Mouse (Mus musculus) fibroblast of lung, adult 2 months (primary cell): ENCODE data around the gene Cox11.

Experiments used
- DNase-seq: peaks from one replicate; pipeline ENCODE4 v3.0.0-alpha.2; 2011; ENCODE audit warnings: low read depth

Gene Cox11

DNA sequence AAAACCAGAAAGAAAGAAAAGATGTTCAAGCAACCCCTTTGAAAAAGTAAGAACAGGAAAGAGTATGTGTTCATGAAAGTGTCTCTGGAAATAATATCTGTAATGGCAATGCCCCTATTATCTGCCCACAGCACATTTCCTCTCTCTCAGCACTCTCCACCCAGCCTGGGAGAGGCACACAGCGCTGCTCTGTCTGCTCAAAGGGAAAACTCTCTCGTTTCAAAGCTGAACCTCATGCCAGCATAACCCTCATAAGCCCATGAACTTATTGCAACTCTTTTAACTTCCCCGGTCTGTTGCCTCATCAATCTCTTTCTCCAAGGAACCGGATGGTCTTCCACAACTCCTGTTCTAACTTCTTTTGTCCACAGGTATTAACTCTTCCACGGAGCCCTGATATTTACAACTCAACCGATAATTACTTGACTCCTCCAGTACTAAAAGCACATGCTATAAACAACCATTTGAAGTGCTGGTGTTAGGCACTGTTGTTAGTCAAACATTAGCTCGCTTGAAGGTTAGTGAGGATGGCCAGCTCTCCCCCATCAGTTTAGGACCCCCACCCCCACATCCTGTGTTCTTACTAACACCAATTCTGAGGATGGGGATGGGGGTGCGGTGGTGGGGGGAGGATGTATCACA, 26.5 kb downstream of the Cox11 start:
- no peak for DNase-seq

DNA sequence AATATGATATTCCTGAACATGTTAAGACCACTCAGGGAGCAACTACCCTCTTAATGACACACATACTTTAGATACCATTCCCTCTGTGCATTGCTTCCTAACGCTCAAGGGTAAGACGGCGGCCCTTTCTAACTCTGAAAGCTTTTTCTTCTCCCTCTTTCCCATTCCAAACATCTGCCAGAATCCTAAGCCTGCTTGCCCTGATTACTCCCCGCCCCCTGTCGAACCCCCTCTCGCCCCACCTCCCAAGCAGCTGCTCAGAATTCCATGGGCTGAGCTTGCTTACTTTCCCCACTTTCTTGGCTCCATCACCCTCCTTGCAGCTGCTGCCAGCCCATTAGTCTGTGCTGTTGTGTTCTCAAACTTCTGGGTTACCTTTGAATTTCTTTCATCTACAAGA, 27.2 kb downstream of the Cox11 start:
- no peak for DNase-seq

DNA sequence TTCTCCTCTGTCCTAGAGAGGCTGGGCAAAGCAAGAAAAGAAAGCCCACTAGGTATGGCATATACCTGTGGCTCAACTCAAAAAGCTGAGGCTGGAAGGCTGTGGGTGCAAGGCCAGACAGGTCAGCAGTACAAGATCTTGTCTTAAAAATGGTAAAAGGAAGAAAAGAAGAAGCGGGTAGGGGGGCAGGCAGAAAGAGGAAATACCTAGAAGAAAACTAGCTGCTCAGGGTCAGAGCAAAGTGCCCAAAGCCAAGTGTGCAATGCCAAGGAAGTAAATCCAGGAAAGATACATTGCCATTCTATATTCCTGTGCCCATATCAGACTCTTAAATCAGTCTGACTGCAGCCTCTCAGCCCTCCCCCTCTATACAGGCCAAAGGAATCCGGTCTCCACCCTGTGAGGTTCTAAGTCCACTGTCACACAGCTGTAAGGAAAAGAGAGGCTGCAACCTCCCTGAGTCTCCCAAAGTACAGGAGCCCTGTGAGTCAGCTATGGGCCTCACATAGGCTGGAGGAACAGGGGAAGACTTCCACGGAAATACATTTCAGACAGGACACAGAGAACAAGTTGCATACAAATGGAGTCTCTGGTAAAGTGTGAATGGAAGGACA, 28.3 kb downstream of the Cox11 start:
- no peak for DNase-seq

DNA sequence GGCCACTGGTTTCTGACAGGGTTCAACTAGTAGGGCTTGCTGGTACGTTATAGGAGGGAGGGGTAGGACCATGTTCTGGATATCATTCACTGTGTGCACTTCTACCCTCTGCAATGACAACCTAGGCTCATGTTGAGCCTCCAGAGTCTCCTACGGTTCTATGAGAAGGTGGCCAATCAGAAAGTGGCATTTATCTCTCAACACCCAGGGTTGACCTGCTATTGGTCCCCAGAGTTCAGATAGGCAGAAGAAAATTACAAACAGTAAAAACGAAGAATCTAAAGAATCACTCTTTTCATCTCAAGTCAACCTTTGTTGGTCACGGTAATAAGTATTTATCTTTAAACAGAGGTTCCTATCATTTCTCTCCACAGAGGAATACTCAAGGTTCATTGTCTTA, 28.9 kb downstream of the Cox11 start:
- DNase-seq, result no peak

DNA sequence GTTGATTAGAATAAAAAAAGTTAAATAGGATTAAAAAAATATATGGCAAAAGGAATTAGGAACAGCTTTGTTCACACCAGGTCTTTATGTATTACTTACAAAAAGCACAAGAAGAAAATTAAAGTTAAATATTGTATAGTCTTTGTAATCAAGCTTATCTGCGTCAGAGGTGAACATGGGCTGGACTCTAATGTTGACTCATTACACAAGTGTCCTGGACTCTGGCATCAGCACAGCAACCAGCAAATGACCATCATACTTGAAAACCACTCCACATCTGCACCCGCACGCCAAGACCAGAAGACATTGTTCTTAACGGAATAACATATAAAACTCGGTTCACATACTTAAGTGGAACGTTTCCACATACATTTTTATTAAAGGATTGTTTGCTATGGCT, 29.4 kb downstream of the Cox11 start:
- no peak for DNase-seq

DNA sequence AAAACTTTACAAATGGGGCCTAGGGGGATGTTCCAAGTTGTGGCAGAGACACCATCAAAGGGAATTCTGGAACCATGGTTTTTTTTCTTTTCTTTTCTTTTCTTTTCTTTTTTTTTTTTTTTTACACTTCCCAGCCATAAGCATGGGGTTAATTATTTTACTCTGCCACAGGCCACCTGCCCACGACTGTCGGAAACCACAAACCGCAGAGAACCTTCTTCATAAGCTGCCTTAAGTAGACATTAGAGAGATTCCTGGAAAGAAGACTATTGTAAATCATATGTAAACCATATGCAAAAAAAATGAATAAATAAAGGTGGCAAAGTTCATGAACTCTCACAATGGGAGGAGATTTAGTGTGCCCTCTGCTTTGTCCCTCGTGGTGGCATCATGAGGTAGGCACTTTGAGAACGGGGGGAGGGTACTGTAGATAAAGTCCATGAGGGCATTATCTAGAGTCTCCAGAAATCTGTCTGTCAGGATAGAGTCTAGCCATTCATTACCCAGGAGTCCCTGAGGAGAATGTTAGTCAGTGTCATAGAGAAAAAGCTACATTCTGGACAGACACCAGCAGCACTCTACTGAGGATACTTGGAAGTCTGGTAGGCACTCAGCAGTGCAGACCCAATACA, 37.6 kb downstream of the Cox11 start:
- no peak for DNase-seq

DNA sequence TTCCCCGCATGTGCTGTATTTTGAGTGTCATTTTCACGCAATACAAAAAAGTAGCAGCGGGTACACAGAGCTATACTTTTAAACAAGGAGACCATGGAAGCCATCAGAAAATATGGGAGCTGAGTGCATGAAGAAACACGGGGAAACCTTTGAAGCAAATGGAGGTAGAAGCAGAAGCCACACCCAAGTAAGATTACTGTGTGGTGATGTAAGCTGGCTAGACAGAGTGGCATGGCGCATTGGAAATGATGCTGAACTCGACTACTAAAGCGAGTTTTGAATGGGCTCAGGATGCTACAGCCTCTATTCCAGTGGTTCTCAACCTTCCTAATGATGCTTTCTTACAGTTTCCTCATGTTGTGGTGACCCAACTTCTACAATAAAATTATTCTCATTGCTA, 39.1 kb downstream of the Cox11 start:
- no peak for DNase-seq

DNA sequence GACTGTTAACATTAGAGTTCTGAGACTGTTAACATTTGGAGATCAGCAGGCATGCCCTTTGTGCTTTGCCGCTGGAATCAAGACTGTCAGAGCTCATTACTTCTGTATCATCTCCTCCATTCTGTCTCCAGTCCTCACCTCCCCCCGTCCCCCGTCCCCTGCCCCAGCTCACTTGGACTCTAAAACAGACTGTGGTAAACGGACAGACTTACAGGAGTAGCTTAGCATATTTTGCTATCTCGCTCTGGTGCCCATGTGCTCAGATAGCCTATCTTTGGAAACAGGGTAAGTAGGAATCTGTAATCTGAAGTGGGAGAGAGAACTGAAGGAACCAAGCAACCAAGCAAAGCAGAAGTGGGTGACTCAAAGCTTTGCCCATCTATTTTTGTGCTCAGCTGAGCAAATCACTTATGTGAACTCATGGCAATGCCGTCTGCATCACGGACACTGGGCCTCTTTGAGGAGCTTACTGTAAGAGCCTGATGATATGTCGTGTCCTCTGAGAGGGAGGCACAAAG, 39.9 kb downstream of the Cox11 start:
- no peak for DNase-seq

DNA sequence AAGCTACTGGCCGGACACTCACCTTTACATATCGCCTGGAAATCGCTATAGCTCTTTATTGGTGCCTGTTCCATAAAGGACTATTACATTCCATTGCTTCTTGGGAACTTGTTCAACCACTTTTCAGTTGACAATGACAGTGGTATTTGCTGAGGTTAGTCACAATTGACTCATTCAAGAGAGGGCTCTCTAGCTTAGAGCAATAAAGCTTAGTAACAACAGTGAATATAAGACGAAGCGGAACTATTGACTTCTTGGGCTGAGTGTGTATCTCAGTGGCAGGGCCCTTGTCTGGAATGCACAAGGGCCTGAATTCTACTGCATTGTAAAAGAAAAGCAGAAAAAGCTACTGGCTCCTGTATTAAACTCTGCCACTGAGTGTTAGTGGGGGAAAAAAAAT, 40.6 kb downstream of the Cox11 start:
- DNase-seq, result no peak

DNA sequence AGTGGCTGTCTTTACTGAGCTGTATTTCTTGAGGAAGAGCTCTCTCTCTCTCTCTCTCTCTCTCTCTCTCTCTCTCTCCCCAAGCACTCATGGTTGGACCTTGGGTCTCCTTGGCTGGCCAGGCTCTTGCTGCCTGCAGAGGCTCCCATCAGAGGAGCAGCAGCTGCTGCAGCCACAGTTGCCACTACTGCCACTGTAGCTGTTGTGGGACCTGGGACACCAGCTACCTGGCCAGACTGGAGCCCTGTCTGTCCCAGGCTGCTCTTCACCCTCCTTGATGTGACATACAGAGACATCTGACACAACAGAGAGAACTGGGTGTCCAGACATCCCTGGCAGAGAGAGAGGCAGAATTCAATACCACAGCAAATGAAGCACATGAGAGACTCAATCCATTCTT, 43.2 kb downstream of the Cox11 start:
- no peak for DNase-seq

DNA sequence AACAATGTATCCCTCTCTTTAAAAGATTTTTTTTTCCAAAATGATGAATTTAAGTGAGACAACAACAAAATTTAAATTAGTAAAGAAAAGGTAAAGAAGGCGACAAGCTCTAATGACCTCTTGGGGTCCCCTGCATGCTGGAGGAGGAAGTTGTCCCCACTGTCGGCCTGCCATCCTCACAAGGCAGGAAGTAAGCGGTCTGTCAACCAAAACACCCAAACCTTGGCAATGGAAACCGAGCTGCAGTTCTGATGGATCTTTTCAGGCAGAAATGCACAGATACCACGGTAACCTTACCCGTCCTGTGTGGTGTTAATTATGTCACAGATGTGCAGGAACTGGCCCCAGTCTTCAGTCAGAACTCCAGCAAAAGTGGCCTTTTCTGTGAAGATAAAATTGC, 46.8 kb downstream of the Cox11 start:
- no peak for DNase-seq

DNA sequence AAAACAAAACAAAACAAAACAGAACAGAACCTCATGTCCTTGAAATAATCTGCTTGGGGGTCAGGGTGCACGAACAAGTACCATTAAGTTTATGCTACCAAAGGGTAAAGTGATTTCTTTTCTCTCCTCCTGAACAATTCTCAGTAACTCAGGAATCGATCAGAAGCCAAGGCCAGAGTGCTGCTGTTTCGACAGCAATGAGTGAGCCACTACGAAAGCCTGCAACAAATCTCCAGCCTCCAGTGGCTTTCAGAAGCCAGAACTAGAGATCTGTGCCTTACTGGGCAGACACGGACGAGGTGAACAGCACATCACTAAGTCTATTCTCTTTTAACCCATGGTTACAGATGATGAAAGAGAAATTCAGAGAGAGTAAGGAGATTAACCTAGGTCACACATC, 47.2 kb downstream of the Cox11 start:
- DNase-seq, result no peak

DNA sequence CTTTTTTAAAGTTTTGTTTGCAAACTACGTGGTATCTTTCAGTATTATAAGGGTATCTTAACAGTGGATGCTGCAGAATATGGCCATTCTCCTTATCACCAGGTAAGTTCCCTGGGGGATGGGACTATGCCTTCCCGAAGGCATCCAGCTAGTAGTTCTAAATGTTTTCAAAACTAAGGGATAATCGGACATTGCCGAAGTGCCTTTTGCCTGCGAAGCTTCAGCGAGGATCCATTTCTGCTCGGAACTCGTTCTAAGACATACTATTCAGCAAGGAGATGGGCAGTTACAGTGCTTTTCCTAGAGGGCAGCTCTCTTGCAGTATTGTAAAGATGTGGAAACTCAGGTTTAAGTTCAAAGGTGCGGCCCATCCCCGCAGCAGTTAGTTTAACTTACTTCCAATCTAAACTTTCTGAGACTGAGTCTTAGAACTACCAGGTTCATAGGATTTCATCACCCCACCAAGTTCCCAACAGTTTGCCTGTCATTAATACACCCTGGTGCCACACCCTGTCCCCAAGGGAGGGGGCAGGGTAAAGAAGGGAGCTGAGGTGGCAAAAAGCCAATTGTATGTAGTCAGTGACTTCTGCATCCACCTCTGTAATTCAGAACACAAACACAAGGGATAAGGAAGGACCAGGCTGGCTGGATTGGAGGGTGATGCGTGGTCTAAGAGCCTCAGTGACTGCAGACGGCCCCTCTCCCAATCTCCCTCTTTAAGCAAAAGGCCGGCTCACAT, 48.5 kb downstream of the Cox11 start:
- DNase-seq, result no peak

DNA sequence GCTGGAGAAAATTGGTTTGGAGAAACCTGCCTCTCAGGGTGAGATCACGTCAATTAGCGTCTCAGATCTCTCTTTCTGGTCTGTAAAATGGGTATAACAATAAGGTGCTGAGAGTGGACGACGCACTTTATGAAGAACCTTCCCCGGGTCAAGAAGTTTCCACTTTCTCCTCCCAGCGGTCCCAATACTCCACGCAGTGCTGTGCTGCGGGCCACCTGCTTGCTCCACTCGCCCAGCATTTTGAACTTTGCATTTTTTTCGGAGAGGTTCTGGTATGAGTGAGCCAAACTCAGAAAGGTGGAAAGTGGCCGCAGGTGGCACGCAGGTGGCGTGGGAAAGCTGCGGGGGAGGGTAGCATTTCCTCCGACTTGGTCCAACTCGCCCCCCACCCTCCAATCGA, 49.1 kb downstream of the Cox11 start:
- no peak for DNase-seq

DNA sequence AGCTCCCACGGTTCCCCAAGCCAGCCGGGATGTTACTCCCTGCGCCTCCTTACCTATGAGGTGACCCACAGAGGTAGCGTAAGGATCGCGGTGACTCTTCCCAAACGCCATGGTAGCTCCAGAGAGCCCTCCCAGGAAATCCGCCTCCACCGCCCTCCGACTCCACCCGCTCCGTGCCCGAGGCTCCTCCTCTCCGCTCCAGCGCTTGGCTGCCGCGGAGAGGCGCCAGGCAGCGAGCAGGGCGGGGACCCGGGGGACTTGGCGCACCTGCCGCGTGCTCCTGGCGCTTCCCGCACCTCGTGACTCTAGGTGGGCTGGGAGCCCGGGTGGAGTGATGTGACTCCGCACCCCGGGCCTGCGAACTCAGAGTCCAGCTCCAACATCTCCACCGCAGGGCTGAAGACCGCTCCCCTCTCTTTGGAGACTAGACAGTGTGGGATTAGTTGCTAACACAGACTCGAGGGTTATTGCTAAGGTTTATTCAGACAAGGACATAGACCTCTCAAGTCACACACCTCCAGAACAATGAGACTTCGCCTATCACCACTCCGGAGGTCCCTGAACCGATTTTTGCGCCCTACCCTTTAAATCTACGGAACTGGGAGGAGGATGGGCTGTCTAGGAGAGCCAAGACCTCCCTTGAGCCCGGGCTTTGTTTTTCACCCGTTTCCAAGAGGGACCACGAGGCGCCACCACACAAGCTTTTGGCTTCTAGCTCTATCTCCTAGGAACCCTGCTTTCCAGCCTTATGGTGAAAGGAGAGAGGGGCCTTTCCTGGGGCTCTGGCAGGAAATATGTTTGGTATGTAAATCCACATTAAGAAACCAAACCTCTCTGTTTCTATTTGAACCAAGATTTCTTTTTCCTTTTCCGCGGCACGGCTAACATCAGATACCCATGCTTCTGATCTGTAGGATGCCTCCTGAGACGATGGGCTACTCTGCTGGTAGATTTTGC, 49.8 kb downstream of the Cox11 start, which contains the start of gene Tom1l1:
Gene Tom1l1 (minus strand): TSS at position 907 of the 957 bp plus-strand sequence.
- no peak for DNase-seq

DNA sequence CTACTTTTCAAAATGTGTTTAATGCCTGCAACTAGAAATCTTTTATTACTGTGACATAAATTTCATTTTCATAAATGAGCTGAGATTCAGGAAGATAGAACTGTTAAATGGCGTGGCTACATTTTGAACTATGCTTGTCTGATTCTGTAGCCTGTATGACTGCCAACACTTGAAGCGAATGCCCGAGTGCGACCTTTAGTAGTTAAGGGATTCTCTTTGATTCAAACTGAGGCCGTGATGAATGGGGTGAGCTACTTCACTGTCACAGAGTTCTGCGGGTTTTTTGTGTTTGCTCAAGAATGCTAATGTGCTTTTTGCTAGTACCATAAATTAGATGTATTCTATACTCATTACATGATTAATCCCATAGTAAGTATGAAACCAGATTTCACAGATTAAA, 52.4 kb downstream of the Cox11 start:
- no peak for DNase-seq

DNA sequence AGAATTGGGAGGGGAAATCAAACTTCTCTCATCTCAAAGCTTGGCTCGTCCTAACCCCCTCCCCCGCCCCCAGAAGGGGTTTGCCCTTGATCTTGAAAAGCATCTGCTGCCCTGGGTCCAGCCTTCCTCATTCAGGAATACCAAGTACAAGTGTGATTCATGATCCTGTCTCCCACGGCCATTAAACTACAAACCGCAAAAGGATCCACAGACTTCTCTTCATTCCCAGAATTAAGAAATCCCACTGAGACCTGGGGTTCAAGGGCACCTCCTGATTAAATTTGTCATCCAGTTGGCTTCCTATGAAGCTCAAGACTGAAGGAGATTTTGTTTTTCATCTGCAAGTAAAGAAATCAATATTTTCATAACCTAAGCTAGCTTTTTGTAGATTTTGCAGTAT, 56.2 kb downstream of the Cox11 start:
- DNase-seq, result no peak
